Mouse (Mus musculus) CH12.LX (cell line): ENCODE measurements around the gene Vps37b. TPM values are rescaled to one million over a fixed set of nuclear protein-coding genes. Genes with fewer than 3 reads are reported as not detected.

Source experiments
- DNase-seq: peaks from one replicate; pipeline ENCODE4 v3.0.0-alpha.2; 2013; ENCODE audit errors: extremely low read depth
- H3K27ac ChIP-seq: 2 replicates; pipeline ENCODE4 v1.5.1; 2012; ENCODE audit warnings: low read depth, mild to moderate bottlenecking, control low read depth, moderate library complexity; ENCODE audit not compliant: insufficient read depth
- H3K27me3 ChIP-seq: replicated peaks from 2 replicates; pipeline ENCODE3; 2012; ENCODE audit warnings: inconsistent platforms
- H3K36me3 ChIP-seq, 2 experiments: replicated peaks in 1 of 2; 2 replicates each; pipeline versions ENCODE3 to v1.6.1; 2012; ENCODE audit warnings: inconsistent platforms in 1 of 2, low read length in 1 of 2, mild to moderate bottlenecking in 1 of 2, mixed read lengths in 1 of 2, moderate library complexity in 1 of 2; ENCODE audit not compliant: control insufficient read depth in 1 of 2, insufficient read depth in 1 of 2
- H3K4me1 ChIP-seq, 2 experiments: 2 replicates each; pipeline ENCODE4 v1.6.1; 2012; ENCODE audit warnings: inconsistent platforms in 1 of 2, moderate library complexity in 1 of 2; ENCODE audit not compliant: insufficient read depth in 2 of 2, control insufficient read depth in 1 of 2
- H3K4me2 ChIP-seq: 2 replicates; pipeline ENCODE4 v1.6.1; 2012; ENCODE audit warnings: low read depth, mild to moderate bottlenecking, control low read depth; ENCODE audit not compliant: poor library complexity, insufficient read depth, severe bottlenecking
- H3K4me3 ChIP-seq, 3 experiments: fragments of 150-350 bp in 1 of 3; sonication (generic) in 1 of 3; replicated peaks in 1 of 3; 2 replicates each; pipeline versions ENCODE3 to v1.5.1; 2011 to 2012; ENCODE audit warnings: low read depth in 2 of 3, low read length in 2 of 3, mild to moderate bottlenecking in 2 of 3, moderate library complexity in 2 of 3, control low read depth in 1 of 3, improper control_type of control experiment in 1 of 3, inconsistent platforms in 1 of 3, mixed read lengths in 1 of 3; ENCODE audit not compliant: poor library complexity in 1 of 3
- H3K79me2 ChIP-seq: replicated peaks from 2 replicates; pipeline ENCODE4 v1.6.1; 2012; ENCODE audit warnings: mild to moderate bottlenecking, moderate library complexity; ENCODE audit not compliant: control insufficient read depth, poor library complexity, insufficient read depth, severe bottlenecking; ENCODE audit errors: extremely low read depth
- H3K9ac ChIP-seq: 2 replicates; pipeline ENCODE4 v1.6.1; 2012; ENCODE audit warnings: low read depth, mild to moderate bottlenecking, control low read depth, moderate library complexity; ENCODE audit not compliant: insufficient read depth
- H3K9me3 ChIP-seq: replicated peaks from 2 replicates; pipeline ENCODE3; 2012; ENCODE audit warnings: low read length, inconsistent platforms, mixed read lengths
- CHD2 ChIP-seq: IDR thresholded peaks from 2 replicates; pipeline ENCODE4 v1.6.1; 2011; ENCODE audit warnings: low read length, improper control_type of control experiment
- E2F4 ChIP-seq: IDR thresholded peaks from 2 replicates; pipeline ENCODE4 v1.6.1; 2011; ENCODE audit warnings: low read depth, low read length, improper control_type of control experiment; ENCODE audit not compliant: insufficient replicate concordance
- ELF1 ChIP-seq: IDR thresholded peaks from 2 replicates; pipeline ENCODE4 v1.6.1; 2014; ENCODE audit warnings: low read depth, mild to moderate bottlenecking, inconsistent platforms, low read length, improper control_type of control experiment
- EP300 ChIP-seq: IDR thresholded peaks from 2 replicates; pipeline ENCODE4 v1.6.1; 2011; ENCODE audit warnings: low read length, improper control_type of control experiment
- ETS1 ChIP-seq: conservative IDR thresholded peaks from 2 replicates; pipeline ENCODE4 v1.6.1; 2012; ENCODE audit warnings: low read depth, mild to moderate bottlenecking, inconsistent platforms, low read length, improper control_type of control experiment, moderate library complexity
- HCFC1 ChIP-seq: IDR thresholded peaks from 2 replicates; pipeline ENCODE4 v1.6.1; 2012; ENCODE audit warnings: low read depth, mild to moderate bottlenecking, inconsistent platforms, low read length, improper control_type of control experiment
- IRF4 ChIP-seq: IDR thresholded peaks from 2 replicates; pipeline ENCODE4 v1.6.1; 2014; ENCODE audit warnings: low read depth, mild to moderate bottlenecking, inconsistent platforms, low read length, improper control_type of control experiment
- JUN ChIP-seq: IDR thresholded peaks from 2 replicates; pipeline ENCODE4 v1.6.1; 2011; ENCODE audit warnings: low read depth, mild to moderate bottlenecking, low read length, improper control_type of control experiment, moderate library complexity; ENCODE audit not compliant: insufficient read depth
- KAT2A ChIP-seq: IDR thresholded peaks from 2 replicates; pipeline ENCODE4 v1.6.1; 2012; ENCODE audit warnings: low read length, improper control_type of control experiment, inconsistent platforms; ENCODE audit not compliant: insufficient replicate concordance
- MAX ChIP-seq: IDR thresholded peaks from 2 replicates; pipeline ENCODE4 v1.6.1; 2011; ENCODE audit warnings: low read length, improper control_type of control experiment
- MAZ ChIP-seq: IDR thresholded peaks from 2 replicates; pipeline ENCODE4 v1.6.1; 2012; ENCODE audit warnings: low read depth, mild to moderate bottlenecking, inconsistent platforms, low read length, improper control_type of control experiment, moderate library complexity
- MEF2A ChIP-seq: IDR thresholded peaks from 2 replicates; pipeline ENCODE4 v1.6.1; 2014; ENCODE audit warnings: low read depth, mild to moderate bottlenecking, inconsistent platforms, low read length, improper control_type of control experiment, borderline replicate concordance
- MXI1 ChIP-seq: IDR thresholded peaks from 2 replicates; pipeline ENCODE4 v1.6.1; 2011; ENCODE audit warnings: mild to moderate bottlenecking, low read depth, low read length, improper control_type of control experiment
- MYC ChIP-seq: IDR thresholded peaks from 2 replicates; pipeline ENCODE4 v1.6.1; 2011; ENCODE audit warnings: low read depth, mild to moderate bottlenecking, improper control_type of control experiment, low read length
- NRF1 ChIP-seq: IDR thresholded peaks from 2 replicates; pipeline ENCODE4 v1.6.1; 2014; ENCODE audit warnings: low read depth, mild to moderate bottlenecking, inconsistent platforms, low read length, improper control_type of control experiment, moderate library complexity
- PAX5 ChIP-seq: IDR thresholded peaks from 2 replicates; pipeline ENCODE4 v1.6.1; 2012; ENCODE audit warnings: low read length, inconsistent platforms, mixed read lengths
- POLR2A ChIP-seq: IDR thresholded peaks from 2 replicates; pipeline ENCODE4 v1.6.1; 2011; ENCODE audit warnings: low read depth, mild to moderate bottlenecking, improper control_type of control experiment, low read length
- RAD21 ChIP-seq: IDR thresholded peaks from 2 replicates; pipeline ENCODE4 v1.6.1; 2011; ENCODE audit warnings: low read depth, mild to moderate bottlenecking, low read length, improper control_type of control experiment, moderate library complexity
- RCOR1 ChIP-seq: conservative IDR thresholded peaks from 2 replicates; pipeline ENCODE4 v1.6.1; 2012; ENCODE audit warnings: low read depth, mild to moderate bottlenecking, inconsistent platforms, low read length, improper control_type of control experiment
- UBTF ChIP-seq: IDR thresholded peaks from 2 replicates; pipeline ENCODE4 v1.6.1; 2012; ENCODE audit warnings: low read depth, mild to moderate bottlenecking, inconsistent platforms, low read length, improper control_type of control experiment, moderate library complexity
- USF1 ChIP-seq: IDR thresholded peaks from 2 replicates; pipeline ENCODE4 v1.6.1; 2014; ENCODE audit warnings: low read depth, mild to moderate bottlenecking, inconsistent platforms, low read length, improper control_type of control experiment
- ZC3H11A ChIP-seq: IDR thresholded peaks from 2 replicates; pipeline ENCODE4 v1.6.1; 2012; ENCODE audit warnings: low read depth, mild to moderate bottlenecking, inconsistent platforms, low read length, improper control_type of control experiment
- ZNF384 ChIP-seq: IDR thresholded peaks from 2 replicates; pipeline ENCODE4 v1.6.1; 2012; ENCODE audit warnings: low read depth, low read length, improper control_type of control experiment, inconsistent platforms
- dilution Hi-C: fragments of 300-500 bp; cut with MboI; formaldehyde crosslinking; loops from 2 replicates; pipeline ENCODE4 v1.14.3; 2020; ENCODE audit warnings: low sequenced_read_pairs; ENCODE audit not compliant: extremely low pct_unique_long_range_greater_than_20kb, extremely low pct_ligation_motif_present
- in situ Hi-C: fragments of 300-500 bp; cut with MboI; formaldehyde crosslinking; loops from 3 replicates; pipeline ENCODE4 v1.14.3; 2019; ENCODE audit warnings: low sequenced_read_pairs, low pct_ligation_motif_present, low pct_unique_long_range_greater_than_20kb, mixed read lengths
- polyA plus RNA-seq: library from polyadenylated mRNA; unstranded; fragments of >175 nt; gene quantifications from 2 replicates; pipeline ENCODE4 v1.2.1, GENCODE M21; 2012; ENCODE audit warnings: low read depth; ENCODE audit not compliant: insufficient read length
- total RNA-seq, 2 experiments: library from RNA; depleted of rRNA; stranded (reverse); fragments of 300-350 nt in 1 of 2; fragments of >200 nt in 1 of 2; gene quantifications; 2 replicates each; pipeline ENCODE4 v1.2.3; 2012 to 2014

The Vps37b gene
- total and polyA plus RNA-seq, 3 experiments: 8.7 to 23.5 (median 10.2) TPM

GRCm38 (mm10) chr5:124034471-124034870 is 2.4 kb upstream of the Vps37b start (continued):
- TF ChIP-seq NRF1 (no peak), USF1 (no peak), MAZ (no peak), ZNF384 (no peak), HCFC1 (no peak), JUN (0 out of 2 replicates have a peak, but pooled peaks have one; percentile 3), UBTF (no peak), ETS1 (peak; percentile 46), ZC3H11A (no peak), RCOR1 (peak; percentile 57; the same call in 1 of the 2 replicates), CHD2 (peak; percentile 29; the same call in 1 of the 2 replicates)

GRCm38 (mm10) chr5:124031068-124031955 is 758 bp downstream of the Vps37b start:
- Histone ChIP-seq H3K27me3 (peaks cover 2% of the 10 kb centered on the region), H3K4me2 (peak overlapping the region; percentile 85), H3K27ac (no peak overlapping the region), H3K9me3 (no peaks in the 10 kb centered on the region), H3K36me3 (peaks cover 2 to 32% of the 10 kb centered on the region in 2 experiments), H3K4me3 (peak overlapping the region; percentile 76 to 89 (median 78)), H3K4me1 (peaks cover 15 to 62% of the 10 kb centered on the region in 2 experiments), H3K79me2 (peaks cover 26% of the 10 kb centered on the region), H3K9ac (peak overlapping the region; percentile 89)
- in situ Hi-C loops: no loop called here
- dilution Hi-C loops: no loop called here
- TF ChIP-seq MXI1 (no peak), MEF2A (no peak), MAX (no peak), CHD2 (no peak), E2F4 (no peak), ELF1 (no peak), MYC (no peak), POLR2A (no peak), IRF4 (no peak), RAD21 (no peak), NRF1 (no peak), JUN (no peak), USF1 (no peak), EP300 (no peak), ZNF384 (no peak), PAX5 (no peak), UBTF (no peak), KAT2A (no peak)
- DNase-seq: no peak
